Mouse (Mus musculus) heart, embryonic 14.5 days (tissue): ENCODE data around the gene Rhoa. TPM values are rescaled to one million over a fixed set of nuclear protein-coding genes. Genes with fewer than 3 reads are reported as not detected.

Experiments
- ATAC-seq: fragments of 200-750 bp; cut with Nextera tagmentation; 2 replicates; pipeline ENCODE4 v1.8.0; 2017; ENCODE audit warnings: low read depth, moderate TSS enrichment; ENCODE audit not compliant: insufficient number of reproducible peaks, insufficient read depth, low FRiP score
- H3K27ac ChIP-seq, 2 experiments: fragments of 200-500 bp in 1 of 2; fragments of 300-500 bp in 1 of 2; sonication (generic) in 1 of 2; replicated peaks in 1 of 2; 2 replicates each; pipeline ENCODE4 v1.5.1; 2012 to 2014; ENCODE audit warnings: low read depth in 2 of 2, low read length in 2 of 2, control low read depth in 1 of 2, mild to moderate bottlenecking in 1 of 2, mixed read lengths in 1 of 2; ENCODE audit not compliant: control insufficient read depth in 1 of 2, insufficient read depth in 1 of 2
- H3K27me3 ChIP-seq: fragments of 300-500 bp; sonication (generic); 2 replicates; pipeline ENCODE4 v1.6.1; 2014; ENCODE audit warnings: mild to moderate bottlenecking, low read length, control low read depth; ENCODE audit not compliant: control insufficient read depth, insufficient read depth
- H3K36me3 ChIP-seq: fragments of 300-500 bp; sonication (generic); 2 replicates; pipeline ENCODE4 v1.6.1; 2014; ENCODE audit warnings: mild to moderate bottlenecking, control low read depth, low read length, mixed read lengths; ENCODE audit not compliant: control insufficient read depth, insufficient read depth
- H3K4me1 ChIP-seq, 2 experiments: fragments of 200-500 bp in 1 of 2; fragments of 300-500 bp in 1 of 2; sonication (generic) in 1 of 2; 2 replicates each; pipeline ENCODE4 v1.6.1; 2012 to 2014; ENCODE audit warnings: low read length in 2 of 2, control low read depth in 1 of 2, mixed read lengths in 1 of 2; ENCODE audit not compliant: control insufficient read depth in 2 of 2, insufficient read depth in 2 of 2
- H3K4me2 ChIP-seq: fragments of 300-500 bp; sonication (generic); 2 replicates; pipeline ENCODE4 v1.6.1; 2014; ENCODE audit warnings: mild to moderate bottlenecking, low read length
- H3K4me3 ChIP-seq, 2 experiments: fragments of 200-500 bp in 1 of 2; fragments of 300-500 bp in 1 of 2; sonication (generic) in 1 of 2; 2 replicates each; pipeline ENCODE4 v1.5.1; 2012 to 2014; ENCODE audit warnings: low read length in 2 of 2, mild to moderate bottlenecking in 2 of 2, control low read depth in 1 of 2, low read depth in 1 of 2, moderate library complexity in 1 of 2; ENCODE audit not compliant: control insufficient read depth in 1 of 2, insufficient read depth in 1 of 2
- H3K9ac ChIP-seq: fragments of 300-500 bp; sonication (generic); 2 replicates; pipeline ENCODE4 v1.6.1; 2014; ENCODE audit warnings: mild to moderate bottlenecking, low read length
- H3K9me3 ChIP-seq: fragments of 300-500 bp; sonication (generic); 2 replicates; pipeline ENCODE4 v1.6.1; 2016; ENCODE audit warnings: low read length, control low read depth; ENCODE audit not compliant: control insufficient read depth
- WGBS: fragments of 180-500 bp; shearing (Covaris S2); extraction: QIAGEN DNeasy Blood & Tissue Kit; methylation state at CpG from one replicate; pipeline ENCODE4 v1.1.7; 2014; 5-methylcytosine and 5-hydroxymethylcytosine counted together
- polyA plus RNA-seq: library from polyadenylated mRNA; unstranded; fragments of >200 nt; fragmentation: Nextera tagmentation; extraction: Ambion mirVana; gene quantifications from 2 replicates; pipeline ENCODE4 v1.2.1, GENCODE M21; 2014

The Rhoa gene
- polyA plus RNA-seq, 1 experiment from 2014 or later: 289 TPM

DNA sequence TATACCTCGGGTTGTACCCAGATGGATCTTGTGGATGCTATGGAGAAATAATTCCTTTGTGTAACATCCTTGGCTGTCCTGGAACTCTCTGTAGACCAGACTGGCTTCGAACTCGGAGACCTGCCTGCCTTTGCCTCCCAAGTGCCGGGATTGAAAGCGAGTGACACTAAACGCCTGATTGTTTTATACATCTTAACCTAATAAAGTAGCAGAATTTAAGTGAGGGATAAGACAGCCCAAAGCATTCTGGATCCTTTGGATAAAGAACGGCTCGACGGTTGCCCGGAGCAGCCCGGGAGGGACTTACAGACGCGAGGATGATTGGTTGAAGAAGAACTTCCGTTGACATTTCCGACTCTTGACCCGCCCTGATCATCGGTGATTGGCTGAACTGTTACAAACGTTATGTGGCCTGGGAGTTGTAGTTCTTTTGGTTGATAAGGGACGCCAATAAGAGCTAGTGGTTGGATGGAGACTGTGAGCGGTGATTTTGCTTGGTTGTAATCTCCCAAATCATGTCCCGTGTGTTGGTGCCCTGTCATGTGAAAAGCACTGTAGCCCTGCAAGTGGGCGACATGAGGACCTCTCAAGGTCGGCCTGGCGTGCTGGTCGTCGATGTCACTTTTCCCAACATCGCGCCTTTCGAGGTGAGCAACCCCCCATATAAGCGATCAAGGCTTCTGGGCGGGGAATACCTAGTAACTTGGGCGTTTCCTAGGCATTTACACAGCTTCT lies 15.7 kb upstream of the Rhoa start, which contains the start of gene Nicn1:
Nicn1 (plus strand) TSS at position 414 of the 735 bp plus-strand sequence.
- Histone ChIP-seq H3K27me3 (no peaks in the 10 kb centered on the region), H3K36me3 (peaks cover 13% of the 10 kb centered on the region), H3K9me3 (no peaks in the 10 kb centered on the region), H3K4me2 (peak within 1 kb of the TSS; percentile 74), H3K9ac (peak within 1 kb of the TSS; percentile 79), H3K4me1 (peaks cover 0 to 5% of the 10 kb centered on the region in 2 experiments; a peak in 1 of 4 replicates), H3K27ac (peak within 1 kb of the TSS; percentile 80 to 82), H3K4me3 (peak within 1 kb of the TSS; percentile 48 to 83)
- ATAC-seq: peak; percentile 95
- WGBS: under 1% methylated on average over 32 of the region's 32 CpGs

DNA sequence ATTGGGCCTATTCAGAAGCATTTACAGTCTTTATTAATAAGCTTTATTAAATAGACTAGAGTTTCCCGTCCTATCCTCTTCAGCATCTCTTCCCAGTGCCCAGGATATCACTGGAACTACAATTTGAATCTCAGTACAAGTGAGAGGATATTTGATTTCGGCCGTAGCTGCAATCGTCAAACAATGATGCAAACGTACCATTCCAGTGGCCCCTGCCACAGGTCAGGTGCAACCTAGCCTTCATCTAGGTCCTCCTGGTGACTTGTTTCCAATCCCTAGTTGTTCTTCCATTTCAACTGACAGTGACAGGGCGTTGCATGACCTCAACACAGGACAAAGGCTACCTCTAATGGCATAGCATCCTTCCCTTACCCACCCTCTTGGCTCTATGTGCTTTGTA lies 15.2 kb upstream of the Rhoa start:
- Histone ChIP-seq H3K4me2 (peak overlapping the region; percentile 74), H3K36me3 (peaks cover 19% of the 10 kb centered on the region), H3K9me3 (no peaks in the 10 kb centered on the region), H3K27ac (0 out of 4 replicates have a peak overlapping the region, but pooled peaks of 1 of the 2 experiments have one; percentile 15), H3K27me3 (no peaks in the 10 kb centered on the region), H3K4me1 (peaks cover 0 to 5% of the 10 kb centered on the region in 2 experiments; a peak in 1 of 4 replicates), H3K9ac (peak overlapping the region; percentile 63), H3K4me3 (peak overlapping the region; percentile 48 to 83)
- 39% methylated on average over 6 of the region's 6 CpGs for WGBS
- ATAC-seq: no peak

DNA sequence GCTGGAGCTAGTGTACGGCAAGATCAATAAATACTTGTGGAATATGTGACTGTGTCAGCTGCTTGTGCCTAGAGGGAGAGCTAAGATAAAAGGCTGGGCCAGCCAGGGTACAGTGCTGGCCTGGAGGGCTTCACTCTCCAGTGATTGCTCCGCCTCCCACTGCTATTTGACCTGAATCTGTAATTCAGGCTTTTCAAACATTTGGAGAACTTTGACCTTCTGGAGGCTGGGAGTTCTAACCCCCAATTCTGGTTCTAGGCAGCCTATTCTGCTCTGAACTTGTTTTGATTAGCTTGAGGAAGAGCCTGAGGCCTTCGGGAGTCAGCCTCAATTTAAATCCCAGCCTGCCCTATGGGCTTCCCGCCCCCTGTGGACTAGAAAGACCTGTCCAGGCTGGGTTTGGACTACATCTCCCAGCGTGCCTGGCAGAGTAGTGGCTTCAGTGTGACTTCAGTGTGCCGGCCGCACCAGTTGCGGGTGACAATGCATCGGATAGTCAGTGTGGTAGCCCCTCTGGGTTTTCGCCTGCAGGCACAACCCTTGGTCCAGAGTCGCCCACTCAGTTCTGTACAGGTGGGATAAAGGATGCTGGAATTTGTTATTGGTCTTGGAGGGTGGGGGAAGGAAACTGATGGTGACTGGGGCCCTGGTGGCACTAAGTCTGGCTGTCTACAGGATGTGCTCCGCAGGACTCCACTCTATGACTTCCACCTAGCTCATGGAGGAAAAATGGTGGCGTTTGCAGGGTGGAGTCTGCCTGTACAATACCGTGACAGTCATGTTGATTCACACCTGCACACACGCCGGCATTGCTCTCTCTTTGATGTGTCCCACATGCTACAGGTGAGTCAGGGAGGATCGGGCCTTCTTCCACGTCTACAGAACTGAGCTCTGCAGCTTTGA lies 9.2 kb upstream of the Rhoa start, which contains the start of gene Amt:
Amt (plus strand) TSS at position 401 of the 903 bp plus-strand sequence.
- peak within 1 kb of the TSS; percentile 31 to 48 for H3K4me3 ChIP-seq
- H3K9me3 ChIP-seq: no peaks in the 10 kb centered on the region
- peak within 1 kb of the TSS; percentile 52 for H3K4me2 ChIP-seq
- no peaks in the 10 kb centered on the region for H3K27me3 ChIP-seq
- peak; percentile 45; the same call in 1 of the 2 replicates for ATAC-seq
- WGBS: 29% methylated on average over 18 of the region's 18 CpGs
- H3K27ac ChIP-seq: peak within 1 kb of the TSS in 1 of 2 experiments; percentile 10; a peak in 1 of 4 replicates
- peak within 1 kb of the TSS; percentile 49 for H3K9ac ChIP-seq
- H3K4me1 ChIP-seq: peaks cover 5 to 7% of the 10 kb centered on the region in 2 experiments; a peak in 3 of 4 replicates
- H3K36me3 ChIP-seq: peaks cover 32% of the 10 kb centered on the region

DNA sequence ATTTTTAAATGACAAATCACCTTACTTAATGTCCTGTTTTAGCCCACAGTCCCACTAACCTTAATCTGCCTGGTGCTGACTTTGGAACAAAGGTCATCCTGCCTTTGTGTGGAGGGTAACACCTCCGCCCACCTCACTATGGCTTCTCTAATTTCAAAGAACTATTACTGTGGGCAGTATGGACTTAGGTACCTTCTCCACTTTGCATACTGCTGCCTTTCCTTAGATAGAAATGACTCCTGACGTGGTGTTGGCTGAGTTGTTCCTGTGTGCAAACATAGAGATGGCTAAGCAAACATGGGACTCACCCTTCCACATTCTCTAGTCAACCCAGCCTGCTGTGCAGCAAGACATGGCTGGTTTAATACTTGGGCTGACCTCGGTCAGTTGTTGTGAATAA lies 4.1 kb upstream of the Rhoa start:
- WGBS: 83% methylated on average over 3 of the region's 3 CpGs
- Histone ChIP-seq H3K9ac (no peak overlapping the region), H3K4me3 (no peak overlapping the region), H3K4me1 (peaks cover 7 to 19% of the 10 kb centered on the region in 2 experiments), H3K9me3 (no peaks in the 10 kb centered on the region), H3K27ac (no peak overlapping the region), H3K36me3 (peaks cover 37% of the 10 kb centered on the region), H3K27me3 (no peaks in the 10 kb centered on the region), H3K4me2 (no peak overlapping the region)
- ATAC-seq: no peak

DNA sequence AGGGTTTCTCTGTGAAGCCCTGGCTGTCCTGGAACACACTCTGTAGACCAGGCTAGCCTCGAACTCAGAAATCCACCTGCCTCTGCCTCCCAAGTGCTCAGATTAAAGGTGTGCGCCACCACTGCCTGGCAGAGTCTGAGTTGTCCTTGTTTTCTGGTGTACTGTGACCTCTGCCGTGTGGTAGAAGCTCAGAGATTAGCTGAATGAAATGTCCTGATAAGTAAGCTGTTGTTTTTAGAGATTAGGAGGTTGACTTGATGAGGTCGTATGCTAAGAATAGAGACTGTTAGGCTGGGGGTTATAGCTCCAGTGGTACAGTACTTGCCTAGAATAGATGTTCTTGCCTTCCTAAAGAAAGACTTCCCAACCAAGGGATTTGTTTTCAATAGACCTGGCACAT lies 1.2 kb upstream of the Rhoa start:
- Histone ChIP-seq H3K4me1 (peaks cover 4 to 37% of the 10 kb centered on the region in 2 experiments), H3K27ac (peak overlapping the region; percentile 91 to 100), H3K9me3 (no peaks in the 10 kb centered on the region), H3K36me3 (peaks cover 32% of the 10 kb centered on the region), H3K27me3 (no peaks in the 10 kb centered on the region), H3K4me2 (peak overlapping the region; percentile 95), H3K9ac (peak overlapping the region; percentile 97), H3K4me3 (peak overlapping the region; percentile 94 to 98; a peak in 3 of 4 replicates)
- no peak for ATAC-seq
- WGBS: 20% methylated on average over 4 of the region's 4 CpGs

DNA sequence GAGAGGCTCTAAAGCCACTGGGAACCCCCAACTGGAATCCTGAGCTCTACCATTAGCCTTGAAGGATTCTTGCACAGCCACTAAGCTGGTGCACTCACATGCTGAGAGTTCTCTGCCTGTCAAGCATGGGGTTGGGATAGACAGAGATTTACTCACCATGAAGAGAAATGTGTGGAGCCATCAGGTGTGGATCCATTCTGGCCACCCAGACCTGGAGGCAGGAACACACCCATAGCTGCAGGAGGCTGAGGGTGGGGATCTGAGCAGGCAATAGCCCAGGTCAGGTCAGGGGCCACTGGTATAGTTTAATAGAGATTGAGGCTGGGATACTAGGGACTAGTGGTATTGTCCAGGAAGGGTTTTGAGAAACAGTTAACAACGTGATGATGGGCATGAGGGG lies 759 bp upstream of the Rhoa start:
- peak overlapping the region; percentile 91 to 100 for H3K27ac ChIP-seq
- peak overlapping the region; percentile 97 for H3K9ac ChIP-seq
- H3K4me1 ChIP-seq: peaks cover 4 to 38% of the 10 kb centered on the region in 2 experiments
- H3K27me3 ChIP-seq: no peaks in the 10 kb centered on the region
- 5% methylated on average over 1 of the region's 1 CpGs for WGBS
- peak overlapping the region; percentile 94 to 98 for H3K4me3 ChIP-seq
- H3K36me3 ChIP-seq: peaks cover 32% of the 10 kb centered on the region
- H3K9me3 ChIP-seq: no peaks in the 10 kb centered on the region
- H3K4me2 ChIP-seq: peak overlapping the region; percentile 95
- ATAC-seq: no peak

DNA sequence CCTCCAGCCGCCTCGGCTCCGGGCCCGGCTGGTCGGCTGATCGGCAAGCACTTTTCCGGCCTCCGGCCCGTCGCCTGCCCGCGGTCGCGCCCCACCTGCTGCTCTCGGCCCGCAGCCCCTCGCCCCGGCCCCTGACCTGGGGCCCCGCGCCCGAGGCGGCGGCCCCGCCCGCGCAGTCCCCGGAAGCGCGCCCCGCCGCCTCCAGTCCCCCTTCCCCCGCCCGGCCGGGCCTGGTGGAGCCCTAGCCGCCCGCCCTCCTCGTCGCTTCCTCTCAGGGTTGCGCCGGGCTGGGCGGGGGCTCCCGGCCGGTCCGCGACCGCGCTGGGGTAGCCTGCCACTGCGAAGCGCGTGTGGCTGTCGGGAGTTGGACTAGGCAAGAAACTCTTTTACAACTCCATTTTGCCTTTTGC lies 647 bp downstream of the Rhoa start:
- Histone ChIP-seq H3K4me1 (peaks cover 4 to 46% of the 10 kb centered on the region in 2 experiments), H3K9me3 (no peaks in the 10 kb centered on the region), H3K36me3 (peaks cover 26% of the 10 kb centered on the region), H3K4me3 (peak overlapping the region; percentile 79 to 98), H3K27ac (peak overlapping the region; percentile 99 to 100), H3K9ac (peak overlapping the region; percentile 100), H3K4me2 (peak overlapping the region; percentile 97), H3K27me3 (no peaks in the 10 kb centered on the region)
- peak; percentile 84 for ATAC-seq
- WGBS: under 1% methylated on average over 50 of the region's 51 CpGs
